Mouse (Mus musculus) liver, adult 2 months (tissue): ENCODE results near the gene Nova2. TPM values are rescaled to one million over a fixed set of nuclear protein-coding genes. Genes with fewer than 3 reads are reported as not detected.
A peak's percentile ranks its signal among the peaks of the same experiment; 100 is the strongest.

Experiments
- DNase-seq: peaks from one replicate; pipeline ENCODE4 v3.0.0-alpha.2; 2011; ENCODE audit warnings: low read depth, low spot score; ENCODE audit errors: extremely low read depth
- H3K27ac ChIP-seq: fragments of 200-500 bp; replicated peaks from 2 replicates; pipeline ENCODE4 v1.5.1; 2012; ENCODE audit warnings: low read depth, mild to moderate bottlenecking, control low read depth, inconsistent platforms, low read length; ENCODE audit not compliant: insufficient read depth
- H3K27me3 ChIP-seq: fragments of 200-500 bp; 2 replicates; pipeline ENCODE4 v1.6.1; 2012; ENCODE audit warnings: mild to moderate bottlenecking, moderate library complexity, low read length, inconsistent platforms; ENCODE audit not compliant: control insufficient read depth, insufficient read depth
- H3K36me3 ChIP-seq: fragments of 200-500 bp; 2 replicates; pipeline ENCODE4 v1.6.1; 2012; ENCODE audit warnings: low read length, inconsistent platforms; ENCODE audit not compliant: control insufficient read depth, insufficient read depth
- H3K4me1 ChIP-seq: fragments of 200-500 bp; 2 replicates; pipeline ENCODE4 v1.6.1; 2011; ENCODE audit warnings: low read length; ENCODE audit not compliant: control insufficient read depth, insufficient read depth
- H3K4me3 ChIP-seq: fragments of 200-500 bp; 2 replicates; pipeline ENCODE4 v1.5.1; 2011; ENCODE audit warnings: low read depth, mild to moderate bottlenecking, control low read depth, low read length, moderate library complexity; ENCODE audit not compliant: insufficient read depth
- H3K79me2 ChIP-seq: fragments of 200-500 bp; 2 replicates; pipeline ENCODE4 v1.6.1; 2012; ENCODE audit warnings: inconsistent platforms, mild to moderate bottlenecking, low read length, moderate library complexity; ENCODE audit not compliant: control insufficient read depth, insufficient read depth
- H3K9ac ChIP-seq: fragments of 200-500 bp; 2 replicates; pipeline ENCODE4 v1.6.1; 2012; ENCODE audit warnings: low read depth, mild to moderate bottlenecking, control low read depth, inconsistent platforms, low read length
- CTCF ChIP-seq: fragments of 200-500 bp; IDR thresholded peaks from 2 replicates; pipeline ENCODE4 v1.5.1; 2011; ENCODE audit warnings: low read depth, low read length, control low read depth
- POLR2A ChIP-seq: fragments of 200-500 bp; IDR thresholded peaks from 2 replicates; pipeline ENCODE4 v1.6.1; 2011; ENCODE audit warnings: low read length, control low read depth; ENCODE audit not compliant: insufficient read depth; ENCODE audit errors: extremely low read depth
- WGBS: fragments of 180-500 bp; shearing (Covaris S2); methylation state at CpG from one replicate; pipeline ENCODE4 v1.1.7; 2018; 5-methylcytosine and 5-hydroxymethylcytosine counted together
- polyA plus RNA-seq: library from polyadenylated mRNA; depleted of rRNA; stranded (reverse); fragments of >200 nt; gene quantifications from 2 replicates; pipeline ENCODE4 v1.2.3, GENCODE M21; 2012
- total RNA-seq: library from RNA; depleted of rRNA; stranded (reverse); fragments of >200 nt; gene quantifications from 2 replicates; pipeline ENCODE4 v1.2.3, GENCODE M21; 2014

Nova2 gene
- total and polyA plus RNA-seq, 2 experiments, result 0.09 to 0.24 TPM

DNA sequence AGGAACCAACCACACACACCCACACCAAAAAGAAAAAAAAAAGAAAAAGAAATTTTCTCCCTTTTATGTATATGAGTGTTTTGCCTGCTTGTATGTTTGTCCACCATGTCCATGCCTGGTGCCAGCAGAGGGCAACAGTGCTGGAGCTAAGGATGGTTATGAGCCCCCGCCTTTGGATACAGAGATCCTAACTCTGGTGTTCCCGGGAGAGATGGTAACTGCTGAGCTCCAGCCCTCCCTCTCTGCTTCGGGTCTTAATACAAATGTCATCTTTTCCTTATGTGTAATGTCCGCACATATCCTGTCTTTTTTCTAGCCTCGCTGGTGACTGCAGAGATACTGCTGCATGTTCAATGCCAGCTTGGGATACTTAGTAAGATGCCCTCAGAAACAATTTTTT is 64.3 kb downstream of the Nova2 start:
- peaks cover 3% of the 10 kb centered on the region for H3K4me1 ChIP-seq
- no peaks in the 10 kb centered on the region for H3K36me3 ChIP-seq
- no peak overlapping the region for H3K9ac ChIP-seq
- DNase-seq, result no peak
- H3K27me3 ChIP-seq, result no peaks in the 10 kb centered on the region
- WGBS, result 24% methylated on average over 5 of the region's 5 CpGs
- H3K79me2 ChIP-seq, result no peaks in the 10 kb centered on the region
- H3K4me3 ChIP-seq, result no peak overlapping the region
- TF ChIP-seq POLR2A (no peak), CTCF (no peak)
- no peak overlapping the region for H3K27ac ChIP-seq

DNA sequence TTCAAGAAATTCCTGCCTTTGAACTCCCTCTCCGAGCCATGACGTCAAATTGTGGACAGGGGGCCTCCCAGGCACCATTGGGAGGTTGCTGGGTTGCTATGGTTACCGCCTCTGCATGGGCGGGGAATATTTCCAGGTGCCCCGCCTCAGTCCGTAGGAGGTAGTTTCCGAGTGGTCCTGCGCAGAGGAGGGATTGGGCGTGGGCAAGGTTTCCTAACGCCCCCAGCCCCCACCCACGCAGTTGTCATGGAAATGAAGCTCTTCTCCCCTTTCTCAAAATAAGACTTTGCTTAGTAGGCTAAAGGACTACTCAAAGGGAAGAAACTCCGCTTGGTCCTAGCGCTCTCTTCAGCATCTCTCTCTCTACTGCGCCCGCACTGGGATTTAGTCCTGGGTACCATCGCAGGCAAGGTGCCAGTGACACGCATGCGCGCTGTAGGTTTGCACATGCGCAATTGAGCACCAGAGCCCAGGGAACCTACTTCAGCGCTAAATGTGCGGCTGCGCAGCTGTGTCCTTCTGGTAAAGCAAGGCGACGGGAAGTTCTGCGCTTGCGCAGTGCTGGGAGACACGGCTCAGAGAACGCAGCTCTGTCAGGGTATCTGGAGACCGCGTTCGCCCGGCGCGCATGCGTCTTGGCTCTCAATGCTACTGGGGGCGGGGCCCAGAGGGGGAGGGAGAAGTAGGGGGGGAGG is 65.1 kb downstream of the Nova2 start, which contains the start of gene Mypop:
Mypop (plus strand) TSS at position 645 of the 695 bp plus-strand sequence.
- peak within 1 kb of the TSS; percentile 48 for H3K4me3 ChIP-seq
- H3K27me3 ChIP-seq, result no peaks in the 10 kb centered on the region

GRCm38 (mm10) chr7:18991660-18992293 is 66.1 kb downstream of the Nova2 start:
- H3K9ac ChIP-seq, result peak overlapping the region; percentile 44
- H3K27ac ChIP-seq, result no peak overlapping the region
- H3K27me3 ChIP-seq, result no peaks in the 10 kb centered on the region
- peaks cover 3% of the 10 kb centered on the region for H3K4me1 ChIP-seq
- no peaks in the 10 kb centered on the region for H3K36me3 ChIP-seq
- DNase-seq, result no peak
- 3% methylated on average over 59 of the region's 59 CpGs for WGBS
- TF ChIP-seq CTCF (no peak), POLR2A (no peak)
- H3K4me3 ChIP-seq, result peak overlapping the region; percentile 43
- H3K79me2 ChIP-seq, result no peaks in the 10 kb centered on the region

More for the DNA sequence above, 65.1 kb downstream of the Nova2 start, which contains the start of gene Mypop:
- peaks cover 3% of the 10 kb centered on the region for H3K4me1 ChIP-seq
- H3K9ac ChIP-seq, result peak within 1 kb of the TSS; percentile 44
- no peaks in the 10 kb centered on the region for H3K79me2 ChIP-seq
- H3K27ac ChIP-seq, result no peak within 1 kb of the TSS
- WGBS, result 1% methylated on average over 37 of the region's 37 CpGs
- no peaks in the 10 kb centered on the region for H3K36me3 ChIP-seq
- TF ChIP-seq POLR2A (no peak), CTCF (no peak)
- DNase-seq, result peak; percentile 95

GRCm38 (mm10) chr7:18992294-18992675 is 66.6 kb downstream of the Nova2 start:
- 4% methylated on average over 31 of the region's 31 CpGs for WGBS
- no peaks in the 10 kb centered on the region for H3K27me3 ChIP-seq
- no peaks in the 10 kb centered on the region for H3K36me3 ChIP-seq
- peak overlapping the region; percentile 44 for H3K9ac ChIP-seq
- DNase-seq, result no peak
- no peak overlapping the region for H3K27ac ChIP-seq
- H3K79me2 ChIP-seq, result no peaks in the 10 kb centered on the region
- H3K4me3 ChIP-seq, result peak overlapping the region; percentile 43
- peaks cover 3% of the 10 kb centered on the region for H3K4me1 ChIP-seq
- TF ChIP-seq POLR2A (no peak), CTCF (no peak)

GRCm38 (mm10) chr7:18993036-18993435 is 67.3 kb downstream of the Nova2 start:
- no peaks in the 10 kb centered on the region for H3K27me3 ChIP-seq
- no peak for TF ChIP-seq POLR2A
- 92% methylated on average over 5 of the region's 5 CpGs for WGBS

GRCm38 (mm10) chr7:18998835-18999234 is 73.1 kb downstream of the Nova2 start:
- 0 out of 2 replicates have a peak, but pooled peaks cover 3% of the 10 kb centered on the region for H3K4me1 ChIP-seq
- no peaks in the 10 kb centered on the region for H3K79me2 ChIP-seq
- no peak overlapping the region for H3K27ac ChIP-seq
- H3K4me3 ChIP-seq, result no peak overlapping the region
- 61% methylated on average over 9 of the region's 9 CpGs for WGBS
- H3K36me3 ChIP-seq, result no peaks in the 10 kb centered on the region
- TF ChIP-seq POLR2A (no peak), CTCF (peak; percentile 21; the same call in 1 of the 2 replicates)
- no peak overlapping the region for H3K9ac ChIP-seq
- no peaks in the 10 kb centered on the region for H3K27me3 ChIP-seq
- DNase-seq, result no peak

More at GRCm38 (mm10) chr7:18993036-18993435, 67.3 kb downstream of the Nova2 start:
- Histone ChIP-seq H3K79me2 (no peaks in the 10 kb centered on the region), H3K4me1 (peaks cover 3% of the 10 kb centered on the region), H3K9ac (no peak overlapping the region), H3K36me3 (no peaks in the 10 kb centered on the region), H3K27ac (no peak overlapping the region), H3K4me3 (no peak overlapping the region)
- no peak for DNase-seq
